Mouse (Mus musculus) T-helper 2 cell (primary cell): Measurements from ENCODE around the gene Spn.

Experiments
- in situ Hi-C: fragments of 300-600 bp; cut with MboI, MseI; formaldehyde crosslinking; loops from one replicate; pipeline ENCODE4 v1.15.1; 2025; ENCODE audit warnings: high pct_unique_total_duplicates

The Spn gene

DNA sequence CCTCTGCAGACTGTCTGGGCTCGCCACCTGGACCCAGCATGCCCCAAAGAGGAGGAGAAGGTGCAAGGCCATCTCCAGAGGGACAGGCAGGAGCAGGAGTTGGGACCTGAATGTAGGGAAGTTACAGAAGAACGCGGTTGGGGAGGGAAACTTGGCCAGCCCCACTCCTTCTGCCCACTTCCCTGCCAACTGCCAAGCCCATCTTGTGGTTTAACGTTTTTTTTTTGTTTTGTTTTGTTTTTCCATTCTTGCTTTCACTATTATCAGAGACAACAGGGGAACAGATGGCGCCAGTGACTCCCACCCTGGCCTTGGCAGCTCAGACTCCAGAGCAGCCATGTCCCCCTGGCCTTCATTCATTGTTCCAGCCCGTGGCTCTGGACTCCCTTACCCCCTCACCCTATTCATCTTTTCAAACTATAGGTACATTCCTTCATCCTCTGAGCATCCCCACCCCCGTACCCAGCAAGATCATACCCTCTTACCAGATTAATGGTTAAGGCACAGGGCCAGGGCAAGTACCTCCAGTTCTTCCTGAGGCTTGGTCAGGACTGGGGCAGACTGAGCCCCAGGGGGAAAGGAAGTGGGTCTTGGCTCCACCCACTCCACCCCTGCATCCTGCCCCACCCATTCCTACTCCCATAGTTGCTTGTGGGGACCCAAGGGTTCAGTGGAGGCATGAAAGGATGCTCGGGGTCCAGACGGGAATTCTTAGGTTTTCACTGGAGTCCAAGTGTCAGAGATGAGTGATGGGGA lies at the start of gene Spn:
Gene Spn (minus strand): TSS at position 562 of the 756 bp plus-strand sequence.
- in situ Hi-C loops: loop anchor here (5.0 kb wide), 1 partner anchor 45 kb away; no protein-coding TSS in a partner anchor

DNA sequence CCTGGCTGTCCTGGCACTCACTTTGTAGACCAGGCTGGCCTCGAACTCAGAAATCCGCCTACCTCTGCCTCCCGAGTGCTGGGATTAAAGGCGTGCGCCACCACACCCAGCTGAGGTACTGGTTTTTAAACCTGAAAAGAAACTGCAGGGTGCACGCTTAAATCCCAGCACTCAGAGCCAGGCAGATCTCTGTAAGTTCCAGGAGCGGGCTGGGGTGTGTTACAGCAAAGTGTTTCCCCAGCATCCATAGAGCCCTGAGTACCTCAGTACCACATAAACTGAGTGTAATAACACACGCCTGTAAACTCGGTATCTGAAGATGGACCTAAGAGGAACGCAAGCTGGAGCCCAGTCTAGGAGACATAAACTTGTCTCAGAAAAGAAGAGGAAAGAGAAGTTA lies 49.7 kb upstream of the Spn start:
- in situ Hi-C loops: no loop called here

DNA sequence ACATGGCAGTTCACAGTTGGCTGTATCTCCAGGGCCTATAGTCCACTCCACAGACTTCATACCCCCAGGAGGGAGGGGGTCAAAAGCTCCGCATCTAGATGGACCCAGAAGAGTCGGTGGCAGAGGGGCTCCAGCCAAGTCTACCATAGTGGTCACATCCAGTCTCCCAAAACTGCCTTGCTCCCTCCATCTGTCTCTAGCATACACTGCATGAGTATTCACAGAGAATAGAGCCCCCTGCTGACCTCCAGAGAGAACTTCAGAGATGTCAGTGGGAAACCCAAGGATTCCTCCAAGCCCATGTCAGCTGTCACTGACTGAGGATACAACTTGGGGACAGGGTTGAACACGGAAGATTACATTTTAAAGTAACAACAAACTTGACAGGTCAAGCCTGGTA lies 48.0 kb upstream of the Spn start:
- in situ Hi-C loops: no loop called here

DNA sequence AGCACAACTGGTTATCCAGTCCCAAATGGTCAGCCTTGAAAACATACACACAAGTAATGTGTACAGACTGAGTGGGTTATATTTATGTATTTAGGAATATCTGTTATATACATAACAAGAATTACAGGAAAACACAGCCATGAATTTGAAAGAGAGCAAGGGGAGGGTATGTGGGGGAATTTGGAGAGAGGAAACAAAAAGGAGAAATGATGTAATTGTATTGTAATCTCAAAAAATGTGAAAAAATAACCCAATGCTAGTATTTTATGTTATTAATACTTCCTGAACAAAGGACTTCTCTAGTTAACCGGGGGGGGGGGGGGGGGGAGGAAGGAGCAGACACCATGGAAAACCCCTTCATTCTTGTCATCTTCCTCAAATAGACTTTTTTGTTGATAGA lies 47.1 kb upstream of the Spn start:
- in situ Hi-C loops: loop anchor here (5.0 kb wide), 1 partner anchor 47 kb away; the partner anchor contains the start of gene Spn

DNA sequence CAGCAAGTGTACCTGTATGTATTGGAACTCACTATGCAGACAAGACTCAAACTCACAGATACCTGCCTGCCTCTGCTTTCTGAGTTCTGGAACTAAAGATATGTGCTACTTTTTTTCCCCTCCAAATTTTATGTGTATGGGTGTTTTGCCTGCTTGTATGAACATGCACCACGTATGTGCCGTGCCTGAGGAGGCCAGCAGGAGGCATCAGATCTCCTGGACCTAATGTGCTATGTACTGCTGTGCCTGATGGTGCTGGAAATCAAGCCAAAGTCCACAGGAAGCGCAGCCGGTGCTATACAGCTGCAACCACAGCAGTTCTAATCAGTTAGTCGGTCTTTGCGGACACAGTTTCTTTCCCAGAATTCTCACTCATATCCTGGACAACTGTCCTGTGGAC lies 46.2 kb upstream of the Spn start:
- in situ Hi-C loops: loop anchor here (5.0 kb wide), 1 partner anchor 47 kb away; the partner anchor contains the start of gene Spn

DNA sequence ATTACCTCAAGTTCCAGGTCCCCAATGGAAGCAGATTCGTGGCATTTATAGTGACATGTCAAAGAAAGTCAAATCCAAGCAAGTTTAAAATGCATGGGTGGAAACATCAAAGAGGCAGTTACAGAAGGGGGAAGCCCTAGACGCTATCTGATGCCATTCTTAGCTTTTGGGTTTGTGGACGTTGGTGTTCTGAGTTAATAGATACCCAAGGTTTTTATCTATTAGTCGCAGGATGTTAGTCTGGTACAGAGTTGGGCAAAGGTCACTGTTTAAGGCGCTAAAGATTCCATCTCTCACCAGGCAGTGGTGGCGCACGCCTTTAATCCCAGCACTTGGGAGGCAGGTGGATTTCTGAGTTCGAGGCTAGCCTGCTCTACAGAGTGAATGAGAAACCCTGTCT lies 45.7 kb upstream of the Spn start:
- in situ Hi-C loops: loop anchor here (5.0 kb wide), 1 partner anchor 46 kb away; the partner anchor contains the start of gene Spn

DNA sequence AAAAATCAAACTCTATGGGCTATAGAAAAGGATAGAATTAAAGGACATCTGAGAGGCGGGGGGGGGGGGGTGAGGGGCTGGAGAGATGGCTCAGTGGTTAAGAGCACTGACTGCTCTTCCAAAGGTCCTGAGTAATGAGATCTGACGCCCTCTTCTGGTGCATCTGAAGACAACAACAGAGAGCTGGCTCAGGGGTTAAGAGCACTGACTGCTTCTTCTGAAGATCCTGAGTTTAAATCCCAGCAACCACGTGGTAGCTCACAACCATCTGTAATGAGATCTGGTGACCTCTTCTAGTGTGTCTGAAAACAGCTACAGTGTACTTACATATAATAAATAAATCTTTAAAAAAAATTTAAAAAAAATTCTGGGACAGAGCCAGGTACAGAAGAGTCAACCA lies 44.1 kb upstream of the Spn start:
- in situ Hi-C loops: loop anchor here (5.0 kb wide), 1 partner anchor 44 kb away; the partner anchor contains the start of gene Spn

DNA sequence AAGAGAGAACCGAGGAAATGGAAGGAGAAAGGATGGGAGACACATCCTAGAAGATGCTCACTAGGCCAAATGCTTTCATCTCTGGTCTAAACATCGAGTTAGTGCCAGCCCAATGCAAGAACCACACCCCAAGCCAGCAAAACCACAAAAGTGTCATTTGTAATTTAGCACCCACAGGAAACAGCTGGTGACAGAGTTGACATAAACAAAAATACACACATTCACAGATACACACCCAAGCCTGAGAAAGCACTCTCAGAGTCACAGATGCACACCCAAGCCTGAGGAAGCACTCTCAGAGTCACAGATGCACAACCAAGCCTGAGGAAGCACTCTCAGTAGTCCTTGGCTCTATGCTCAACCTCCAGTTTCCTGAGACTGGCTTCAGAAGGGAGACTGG lies 43.2 kb upstream of the Spn start:
- in situ Hi-C loops: loop anchor here (5.0 kb wide), 1 partner anchor 43 kb away; the partner anchor contains the start of gene Spn

DNA sequence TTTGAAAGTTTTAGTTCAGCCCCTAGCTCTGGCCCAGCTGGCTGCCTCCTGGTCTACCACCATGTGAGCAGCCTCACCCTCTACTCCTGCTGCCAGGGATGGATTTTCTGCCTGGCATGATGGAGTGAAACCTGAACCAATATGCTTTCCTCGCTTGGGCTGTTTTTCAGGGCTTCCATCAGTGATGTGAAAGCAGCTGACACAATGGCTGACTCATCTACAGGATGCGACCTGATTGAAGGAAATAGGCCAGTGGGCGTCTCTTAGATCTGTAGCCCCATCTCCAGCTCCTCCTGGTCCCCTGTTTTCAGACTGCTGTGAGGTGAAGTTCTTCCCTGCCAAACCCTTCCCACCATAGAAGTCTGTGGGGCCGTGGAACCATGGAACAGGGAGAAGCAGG lies 39.3 kb upstream of the Spn start:
- in situ Hi-C loops: no loop called here

DNA sequence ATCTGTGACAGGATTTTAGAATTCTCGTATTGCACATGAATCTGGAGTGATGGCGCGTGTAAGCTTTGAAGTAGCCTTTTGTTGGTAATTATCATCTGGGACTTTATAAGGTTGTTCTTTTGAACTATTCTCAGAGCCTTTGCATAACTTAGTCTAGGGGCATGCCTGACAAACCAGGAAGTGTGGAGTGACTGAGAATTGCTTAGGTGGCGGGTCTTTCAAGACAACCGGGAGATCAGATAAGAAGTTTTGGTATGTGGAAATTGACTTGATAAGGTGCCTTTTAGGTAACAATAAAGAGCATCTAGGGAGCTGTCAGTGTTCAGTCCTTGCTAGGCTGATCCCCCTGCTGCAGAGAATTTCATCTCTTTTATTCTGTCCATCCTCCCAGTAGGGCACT lies 28.9 kb upstream of the Spn start:
- in situ Hi-C loops: no loop called here

DNA sequence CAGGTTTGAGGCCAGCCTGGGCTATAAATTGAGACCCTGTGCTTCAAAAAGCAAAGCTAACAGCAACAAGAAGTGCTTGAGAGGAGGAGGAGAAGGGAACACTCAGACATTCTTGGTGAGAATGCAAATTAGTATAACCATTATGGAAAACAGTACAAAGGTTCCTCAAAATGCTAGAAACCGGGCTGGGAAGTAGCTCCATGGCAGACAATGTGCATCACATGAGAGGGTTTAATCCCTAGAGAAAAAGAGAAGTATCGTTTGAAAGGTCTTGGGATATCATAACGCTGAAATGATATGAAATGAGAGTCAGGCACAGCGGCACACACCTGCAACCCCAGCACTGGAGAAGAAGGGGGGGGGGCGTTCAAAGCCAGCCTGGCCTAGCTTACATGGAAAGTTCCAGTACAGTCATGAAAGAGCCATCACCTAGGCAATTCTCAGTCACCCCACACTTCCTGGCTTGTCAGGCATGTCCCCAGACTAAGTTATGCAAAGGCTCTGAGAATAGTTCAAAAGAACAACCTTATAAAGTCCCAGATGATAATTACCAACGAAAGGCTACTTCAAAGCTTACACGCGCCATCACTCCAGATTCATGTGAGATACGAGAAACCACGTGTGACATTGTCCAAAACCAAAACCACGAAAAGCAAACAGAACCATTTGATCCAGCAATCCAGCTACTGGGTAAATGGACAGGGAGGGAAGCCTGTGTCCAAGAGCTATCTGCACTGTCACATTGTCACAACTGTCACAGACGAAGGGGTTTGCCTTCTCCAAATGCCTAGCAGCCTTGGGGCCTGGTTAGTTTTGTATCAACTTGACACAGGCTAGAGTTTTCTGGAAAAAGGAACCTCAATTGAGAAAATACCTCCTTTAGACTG lies 28.2 kb upstream of the Spn start:
- in situ Hi-C loops: no loop called here

DNA sequence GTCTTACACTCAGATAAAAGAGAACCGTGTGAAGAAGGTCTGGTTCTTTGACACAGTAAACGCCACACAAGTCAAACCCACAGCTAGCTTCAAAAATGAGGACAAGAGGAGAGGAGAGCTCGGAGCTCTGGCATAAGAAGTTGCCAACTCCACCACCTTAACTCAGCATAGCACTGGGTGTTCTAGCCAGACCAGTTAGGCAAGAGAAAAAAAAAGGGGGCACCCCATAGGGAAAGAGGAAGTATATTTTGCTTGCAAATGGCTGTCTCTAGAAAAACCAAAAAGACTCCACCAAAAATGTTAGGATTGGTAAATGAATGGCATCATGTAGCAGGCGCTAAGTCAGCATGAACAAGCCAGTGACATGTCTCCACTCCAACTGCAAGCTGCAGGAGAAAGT lies 26.4 kb upstream of the Spn start:
- in situ Hi-C loops: no loop called here

DNA sequence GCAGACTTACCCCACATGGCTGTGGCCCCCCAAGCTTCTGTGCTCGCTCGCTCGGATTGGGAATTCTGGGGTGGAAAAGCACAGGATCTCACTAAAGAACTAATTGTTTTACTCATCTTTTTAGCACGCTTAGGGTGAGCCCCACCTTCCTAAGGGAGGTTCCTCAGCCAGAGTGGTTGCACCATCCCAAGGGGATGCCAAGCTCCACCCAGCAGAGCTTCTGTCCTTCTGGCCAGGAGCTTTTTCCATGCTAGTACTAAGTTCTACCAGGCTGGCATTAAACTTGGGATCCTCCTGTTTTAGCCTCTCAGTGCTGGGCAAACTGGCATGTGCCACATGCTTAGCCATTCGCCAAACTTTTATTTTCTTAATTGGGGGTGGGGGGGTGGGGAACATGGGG lies 24.9 kb upstream of the Spn start:
- in situ Hi-C loops: no loop called here

DNA sequence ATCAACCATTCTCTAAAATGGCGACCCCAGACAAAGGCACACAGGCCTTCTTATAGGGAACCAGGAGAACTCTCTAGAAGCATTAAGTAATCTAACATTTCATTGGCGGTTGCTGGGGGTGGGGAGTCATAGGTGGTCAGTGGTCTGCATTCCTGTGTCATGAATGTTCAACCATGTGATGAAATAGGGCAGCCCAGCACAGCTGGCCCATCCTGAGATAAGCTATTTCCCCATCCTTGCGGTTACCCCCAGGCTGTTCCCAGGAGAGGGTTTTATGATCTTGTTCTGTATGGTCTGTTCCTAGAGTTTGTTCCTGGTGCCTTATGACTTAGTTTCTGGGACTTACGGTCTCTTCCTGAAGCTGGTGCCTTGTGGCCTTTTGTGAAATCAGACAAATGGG lies 19.9 kb upstream of the Spn start:
- in situ Hi-C loops: no loop called here

DNA sequence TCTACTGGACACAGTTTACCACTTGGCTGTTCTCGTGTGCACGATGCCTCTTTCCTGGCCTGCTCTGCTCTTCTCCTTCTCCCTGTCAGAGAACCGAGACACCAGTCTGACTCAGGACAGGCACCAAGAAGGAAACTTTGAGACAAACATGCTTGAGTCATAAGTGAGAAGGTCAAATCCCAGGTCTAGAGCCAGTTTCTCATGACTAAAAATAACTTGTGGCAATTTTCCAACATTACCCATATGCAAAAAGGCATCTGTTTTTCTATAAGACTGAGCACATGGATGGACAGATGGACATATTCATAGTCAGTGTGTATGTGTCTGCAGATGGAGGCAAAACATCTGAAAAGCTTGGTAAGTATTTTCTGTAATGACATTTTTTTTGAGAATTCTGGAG lies 15.9 kb upstream of the Spn start:
- in situ Hi-C loops: no loop called here

DNA sequence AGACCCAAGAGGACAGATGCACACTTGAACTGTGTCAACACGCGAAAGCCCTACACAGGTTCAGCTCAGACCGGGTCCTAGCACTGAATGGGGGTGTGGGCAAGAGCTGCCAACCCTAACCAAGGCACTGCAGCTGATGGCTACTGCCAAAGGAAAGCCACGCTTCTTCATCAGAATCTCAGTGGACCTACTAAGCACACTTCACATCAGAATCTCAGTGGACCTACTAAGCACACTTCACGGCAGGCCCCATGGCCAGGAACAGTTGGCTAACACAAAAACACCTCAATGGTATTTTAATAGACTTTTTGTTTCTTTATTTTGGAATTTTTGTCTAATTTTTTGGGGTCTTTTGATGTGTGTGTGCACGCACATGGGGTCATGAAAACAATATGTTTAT lies 14.8 kb upstream of the Spn start:
- in situ Hi-C loops: no loop called here

DNA sequence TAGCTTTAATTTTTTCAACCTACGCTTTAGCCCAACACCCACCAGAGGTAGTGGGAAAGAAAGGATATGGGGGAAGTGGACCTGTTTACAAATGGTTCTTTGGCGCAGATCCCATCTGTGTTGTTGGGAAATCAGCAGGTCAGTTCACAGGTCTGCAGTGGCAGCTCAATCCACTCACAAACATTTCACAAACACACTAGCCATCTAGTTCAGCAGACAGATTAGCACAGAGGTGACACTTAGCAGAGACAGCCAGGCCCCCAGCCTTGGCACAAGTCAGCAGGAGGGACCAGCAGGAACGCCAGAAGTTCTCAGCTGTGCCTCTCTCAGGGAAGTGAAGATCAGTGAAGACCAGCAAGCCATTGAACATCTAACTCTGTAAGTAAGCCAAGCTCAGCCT lies 10.3 kb upstream of the Spn start:
- in situ Hi-C loops: no loop called here

DNA sequence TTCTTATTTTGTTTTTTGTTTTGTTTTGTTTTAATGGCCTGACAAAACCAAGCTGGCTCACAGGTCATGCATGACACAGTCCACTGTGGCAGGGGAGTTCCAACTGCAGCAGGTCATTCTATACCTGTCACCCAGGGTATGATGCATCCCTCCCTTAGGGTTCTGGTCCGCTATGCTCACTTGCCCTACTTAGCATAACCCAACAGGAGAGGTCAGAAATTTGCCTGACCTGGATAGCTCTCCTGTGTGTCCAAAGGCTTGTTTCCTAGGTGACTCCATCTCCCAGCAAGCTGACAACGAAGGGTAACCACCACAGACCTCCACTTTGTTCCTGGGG lies 8.6 kb upstream of the Spn start:
- in situ Hi-C loops: no loop called here

DNA sequence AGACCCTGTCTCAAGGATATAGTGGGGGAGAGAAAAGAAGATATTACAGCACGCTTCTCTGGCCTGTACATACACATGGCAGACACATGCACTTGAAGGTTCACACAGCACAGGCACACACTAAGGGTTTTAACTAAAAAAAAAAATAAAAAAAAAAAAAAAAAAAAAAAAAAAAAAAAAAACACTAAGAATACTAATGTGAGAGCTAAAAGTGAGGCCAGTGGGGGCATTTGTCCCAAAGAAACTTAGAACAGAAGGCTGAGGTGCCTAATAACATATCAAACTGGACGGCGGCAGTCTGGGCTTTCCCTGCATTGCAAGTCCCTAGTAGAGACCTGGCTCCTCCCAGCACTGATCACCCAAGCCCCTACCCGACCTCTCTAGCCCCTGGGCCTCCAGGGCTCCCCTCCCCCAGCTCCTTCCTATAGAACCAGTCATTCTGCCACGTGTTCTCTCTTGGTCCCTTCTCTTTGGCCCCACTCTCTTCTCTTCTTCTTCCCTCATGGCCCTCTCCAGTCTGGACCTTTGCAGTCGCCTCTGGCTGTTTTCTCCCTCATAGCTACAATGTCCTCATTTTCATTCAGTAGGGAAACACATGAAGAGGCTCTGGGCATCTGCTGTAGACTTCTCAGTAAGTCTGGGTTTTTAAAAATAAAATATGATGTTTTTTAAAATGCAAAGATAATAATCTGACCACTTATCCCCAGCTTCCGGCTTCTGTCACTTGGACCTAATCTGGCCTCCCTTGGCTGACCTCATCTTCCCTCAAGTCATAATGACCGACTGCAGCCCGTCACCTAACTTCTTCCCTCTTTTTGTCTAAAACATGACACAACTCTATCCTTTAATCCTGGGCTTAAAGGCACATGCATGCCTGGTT lies 8.0 kb upstream of the Spn start:
- in situ Hi-C loops: no loop called here

DNA sequence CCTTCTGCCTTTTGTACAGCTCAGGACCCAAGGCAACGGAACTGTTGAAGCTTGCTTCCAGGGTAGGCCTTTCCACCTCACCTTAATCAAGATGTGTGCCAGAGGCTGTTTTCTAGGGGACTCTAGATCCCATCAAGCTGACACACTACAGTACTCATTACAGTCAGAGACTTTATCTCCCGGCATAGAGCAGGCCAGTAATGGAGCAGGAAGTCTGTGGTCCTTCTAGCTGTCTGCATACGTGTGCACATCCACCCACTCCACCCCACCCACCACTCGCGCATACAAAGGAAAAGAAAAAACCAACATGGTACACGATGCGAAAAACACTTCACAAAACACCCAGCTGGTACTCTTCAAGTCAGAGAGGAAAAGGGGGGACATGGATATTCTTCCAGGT lies 6.8 kb upstream of the Spn start:
- in situ Hi-C loops: no loop called here

DNA sequence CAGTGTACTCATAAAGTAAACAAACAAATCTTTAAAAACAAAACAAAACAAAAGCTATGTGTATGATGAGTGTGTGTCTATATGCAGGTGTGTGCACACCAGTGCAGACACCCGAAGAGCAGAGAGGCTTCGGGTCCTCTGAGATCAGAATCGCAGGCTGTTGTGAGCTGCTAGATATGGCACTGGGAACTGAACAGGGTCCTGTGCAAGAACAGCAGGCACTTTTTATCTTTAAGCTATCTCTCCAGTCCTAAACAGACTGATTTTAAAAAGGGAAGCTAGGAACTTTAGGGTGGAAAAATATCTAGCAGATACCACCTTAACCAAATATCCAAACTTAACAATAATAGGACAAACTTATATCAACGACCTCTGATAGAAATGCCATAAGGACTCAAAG lies 5.0 kb upstream of the Spn start:
- in situ Hi-C loops: no loop called here

DNA sequence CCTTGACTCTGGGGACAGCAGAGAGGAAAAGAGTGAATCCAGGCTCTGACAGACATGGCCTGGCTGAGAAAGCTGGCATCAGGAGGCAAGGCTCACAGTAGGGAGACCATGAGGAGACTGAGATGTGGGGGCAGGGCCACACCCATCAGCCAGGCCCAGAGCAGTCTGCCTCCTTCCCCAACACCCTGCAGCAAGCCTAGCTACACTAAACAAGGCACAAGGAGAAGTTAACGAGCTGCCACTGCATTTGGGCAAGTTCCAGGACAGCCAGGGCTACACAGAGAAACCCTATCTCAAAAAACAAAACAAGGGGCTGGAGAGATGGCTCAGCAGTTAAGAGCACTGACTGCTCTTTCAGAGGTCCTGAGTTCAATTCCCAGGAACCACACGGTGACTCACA lies 4.6 kb upstream of the Spn start:
- in situ Hi-C loops: no loop called here
